Mouse (Mus musculus) urinary bladder, adult 2 months (tissue): Measurements from ENCODE around the gene Treml2. TPM values are rescaled to one million over a fixed set of nuclear protein-coding genes. Genes with fewer than 3 reads are reported as not detected.
"Not testable (repeated sequence)": the region's sequence is repeated elsewhere in the genome, so short reads cannot be mapped to it uniquely, and the experiment has no call there.

Experiments
- DNase-seq: peaks from one replicate; pipeline ENCODE4 v3.0.0; 2022; ENCODE audit warnings: low spot score
- polyA plus RNA-seq: library from polyadenylated mRNA; depleted of rRNA; stranded (reverse); fragments of >200 nt; gene quantifications from 2 replicates; pipeline ENCODE4 v1.2.3, GENCODE M21; 2012

The Treml2 gene
- polyA plus RNA-seq, 1 experiment = 0.19 TPM

DNA sequence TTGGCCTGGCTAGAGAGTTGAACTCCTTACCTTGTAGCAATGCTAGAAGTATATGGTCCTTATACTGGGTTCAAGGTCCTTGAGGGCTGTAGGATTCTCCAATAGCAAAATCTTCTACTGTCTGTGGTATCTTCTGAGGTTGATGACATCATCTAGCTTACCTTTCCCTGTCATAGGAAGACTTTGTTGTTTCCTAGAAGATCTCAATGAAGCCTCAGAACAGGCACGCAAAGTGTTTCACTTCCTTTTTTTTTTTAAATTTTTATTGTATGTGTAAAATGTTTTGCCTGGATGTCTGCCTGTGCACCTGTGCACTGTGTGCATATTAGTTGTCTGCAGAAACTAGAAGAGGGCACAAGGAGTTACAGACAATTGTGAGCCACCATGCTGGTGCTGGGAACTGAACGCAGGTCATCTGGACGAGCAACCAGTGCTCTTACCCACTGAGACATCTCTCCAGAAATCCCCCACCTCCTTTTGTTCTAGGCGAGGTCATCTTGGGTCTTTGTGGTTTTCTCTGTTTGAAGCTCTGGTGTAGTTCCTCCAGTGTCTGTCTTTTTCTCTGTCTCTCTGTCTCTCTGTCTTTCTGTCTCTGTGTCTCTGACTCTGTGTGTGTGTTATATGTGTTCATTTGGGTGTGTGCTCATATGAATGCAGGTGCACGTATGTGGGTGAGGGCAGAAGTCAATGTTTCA is 5.7 kb upstream of the Treml2 start:
- no peak for DNase-seq

DNA sequence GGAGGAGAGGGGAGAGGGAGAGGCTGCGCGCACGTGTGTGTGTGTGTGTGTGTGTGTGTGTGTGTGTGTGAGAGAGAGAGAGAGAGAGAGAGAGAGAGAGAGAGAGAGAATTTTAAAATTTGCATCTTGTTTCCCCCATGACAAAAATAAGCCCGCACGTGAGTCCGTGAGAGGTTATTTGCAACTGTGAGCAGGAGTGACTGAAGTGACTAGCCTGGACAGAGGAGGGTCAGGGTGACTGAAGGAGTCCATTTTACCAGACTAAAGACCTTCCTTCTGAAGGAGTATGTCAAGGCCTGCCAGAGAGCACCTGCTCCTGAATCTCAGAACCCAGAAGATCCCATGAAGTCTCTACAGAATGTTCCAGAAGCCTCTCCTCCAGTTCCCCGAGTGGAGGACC is 458 bp downstream of the Treml2 start:
- no peak for DNase-seq

DNA sequence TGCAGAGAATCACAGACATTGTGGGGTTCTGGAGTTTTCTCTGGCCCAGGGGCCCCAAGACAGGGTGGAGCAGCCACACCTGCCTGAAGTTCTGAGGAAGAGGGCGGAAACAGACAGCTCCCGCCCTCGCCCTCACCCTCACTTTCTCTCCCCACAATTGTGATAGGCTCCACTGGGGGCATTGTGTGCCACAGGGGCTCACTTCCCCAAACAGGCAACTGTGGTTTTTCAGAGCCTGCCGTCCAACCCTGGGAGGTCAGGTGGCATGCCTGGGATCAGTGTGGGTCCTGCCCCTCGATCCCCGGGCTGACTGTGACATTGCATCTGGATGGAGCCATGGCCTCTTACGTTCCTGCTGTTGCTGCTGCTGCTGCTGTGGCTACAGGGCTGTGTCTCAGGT is 901 bp downstream of the Treml2 start:
- DNase-seq = no peak

DNA sequence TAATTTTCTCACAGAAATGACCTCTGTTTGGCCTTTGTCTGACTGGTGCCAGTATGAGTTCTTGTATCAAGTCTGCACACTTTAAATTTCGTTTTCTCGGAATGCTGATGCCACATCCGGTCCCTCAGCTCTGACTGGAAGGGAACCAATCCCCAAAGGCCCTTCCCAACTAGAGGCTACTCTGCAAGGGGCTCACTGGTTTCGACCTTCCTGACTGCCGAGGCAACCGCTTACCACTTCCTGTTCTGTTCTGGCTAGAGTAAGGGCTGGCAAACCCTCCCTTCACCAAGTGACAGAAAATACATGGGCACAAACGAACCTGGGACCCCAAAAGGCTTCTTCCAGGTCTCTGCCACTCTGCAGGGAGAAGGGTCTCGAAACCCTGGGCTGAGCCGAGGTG is 1.6 kb downstream of the Treml2 start:
- no peak for DNase-seq

DNA sequence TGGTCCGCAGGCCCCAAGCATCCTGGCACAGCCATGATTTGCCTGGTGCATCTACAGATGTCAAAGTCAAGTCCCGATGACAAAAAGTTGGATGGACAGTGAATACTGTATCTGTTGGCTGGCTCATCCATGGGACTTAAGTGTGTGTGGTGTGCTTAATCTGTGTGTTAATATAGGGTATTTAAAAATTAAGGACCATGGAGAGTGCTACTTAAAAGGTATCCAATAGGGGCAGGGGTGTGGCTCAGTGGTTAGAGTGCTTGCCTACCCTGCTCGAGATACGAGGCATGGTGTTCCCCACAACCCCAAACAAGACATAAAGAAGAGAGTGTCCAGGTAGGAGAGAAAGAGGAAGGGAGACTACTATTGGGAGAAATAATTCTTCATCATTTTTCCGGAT is 2.5 kb downstream of the Treml2 start:
- no peak for DNase-seq

DNA sequence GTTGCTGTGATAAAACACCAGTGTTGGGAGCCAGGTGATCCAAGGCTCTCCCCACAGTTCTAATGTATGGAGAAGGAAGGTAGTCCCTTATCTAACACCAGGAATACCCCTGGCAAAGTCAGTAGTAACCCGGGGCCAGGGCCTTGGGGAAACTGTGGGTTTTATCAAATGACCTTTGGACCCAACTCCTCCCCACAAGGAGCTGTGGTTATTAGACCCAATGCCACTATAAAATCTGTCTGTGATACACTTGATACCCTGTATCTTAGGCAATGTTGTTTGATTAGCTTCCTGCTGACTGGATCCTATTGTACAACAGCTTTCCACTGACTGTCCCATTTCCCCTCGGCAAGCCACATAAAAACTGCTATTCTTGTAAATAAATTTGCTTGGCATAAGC is 12.8 kb downstream of the Treml2 start:
- no peak for DNase-seq

DNA sequence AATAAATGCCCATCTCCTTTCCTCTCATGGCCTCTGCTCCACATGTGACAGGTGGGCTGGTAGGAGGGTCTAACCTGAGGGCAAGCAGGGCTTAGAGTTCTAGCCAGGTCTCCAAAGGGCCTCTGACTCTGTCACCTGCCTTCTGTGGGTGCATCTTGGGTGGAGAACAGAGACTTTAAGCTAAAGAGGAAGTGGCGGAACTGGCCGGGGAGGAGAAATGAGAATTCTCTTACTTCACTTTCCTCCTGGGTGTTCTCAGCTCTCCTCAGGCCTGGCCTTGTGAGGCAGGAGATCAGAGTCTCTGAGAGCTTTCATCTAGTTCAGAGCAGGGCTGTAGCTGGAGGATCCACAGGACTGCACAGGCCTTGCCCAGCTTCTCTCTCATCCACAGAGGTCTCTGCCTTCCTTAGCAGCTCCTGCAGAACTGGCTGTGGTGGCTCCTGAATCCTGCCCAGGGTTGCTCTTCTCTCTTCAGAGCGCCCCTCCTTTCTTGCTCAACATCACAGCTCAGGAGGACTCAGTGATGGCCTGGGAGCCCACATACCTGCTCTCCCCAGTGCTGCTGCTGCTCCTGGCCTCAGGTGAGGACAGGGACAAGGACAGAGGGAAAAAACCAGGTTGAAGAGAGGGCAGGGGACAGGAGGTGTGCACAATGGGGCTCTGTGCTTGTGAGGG is 16.7 kb downstream of the Treml2 start, which contains the start of gene B430306N03Rik:
Gene B430306N03Rik (plus strand): TSS at position 237 of the 675 bp plus-strand sequence.
- DNase-seq = not testable (repeated sequence)

DNA sequence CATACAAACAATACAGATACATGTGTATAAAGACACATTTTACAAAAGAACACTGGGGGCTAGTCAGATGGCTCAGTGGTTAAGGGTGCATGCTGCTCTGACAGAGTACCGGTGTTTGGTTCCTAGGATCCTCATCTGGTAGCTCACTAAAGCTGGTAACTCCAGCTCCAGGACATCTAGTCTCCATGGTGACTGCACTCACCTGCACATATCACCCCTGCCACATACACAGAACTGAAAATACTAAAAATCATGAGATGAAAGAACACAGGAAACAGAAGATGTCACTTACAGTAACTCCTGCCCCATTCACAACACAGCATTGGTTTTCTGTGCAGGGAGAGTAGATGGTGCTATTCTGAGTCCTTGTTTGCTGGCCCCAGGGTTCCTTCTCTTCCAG is 19.4 kb downstream of the Treml2 start:
- DNase-seq = no peak

DNA sequence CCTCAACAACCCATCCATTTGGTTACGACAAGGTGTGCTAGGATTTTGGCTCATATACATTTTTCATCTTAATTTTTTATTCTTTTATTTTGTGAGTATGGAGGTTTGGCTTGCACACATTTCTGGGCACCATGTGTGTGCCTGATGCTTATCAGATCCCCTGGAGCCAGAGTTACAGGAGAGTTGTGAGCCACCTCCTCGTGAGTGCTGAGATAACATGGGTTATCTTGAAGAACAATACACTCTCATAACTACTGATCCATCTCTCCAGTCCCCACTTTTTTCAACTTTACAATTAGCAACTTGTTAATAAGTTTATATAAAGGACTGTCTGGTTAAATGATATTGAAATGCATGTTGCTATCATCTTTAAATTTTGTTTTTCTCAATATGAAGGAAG is 22.0 kb downstream of the Treml2 start:
- DNase-seq = no peak

DNA sequence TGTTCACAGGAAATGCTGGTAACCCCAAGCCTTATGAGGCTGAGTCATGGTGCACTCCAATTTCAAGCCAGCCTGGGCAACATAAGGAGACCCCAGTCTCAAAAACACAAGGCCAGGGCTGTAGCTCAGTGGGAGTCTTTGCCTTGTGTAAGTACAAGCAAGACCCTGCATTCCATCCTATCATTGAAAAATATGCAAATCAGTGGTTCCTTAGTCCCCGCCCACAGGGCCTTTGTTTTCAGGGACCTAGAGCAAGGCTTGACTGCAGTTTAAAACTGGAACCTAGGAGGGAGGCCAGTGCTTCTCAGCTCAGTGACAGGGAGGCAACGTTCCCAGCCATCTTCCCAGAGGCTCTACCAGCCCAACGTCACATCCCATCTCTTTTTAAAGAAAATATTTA is 23.9 kb downstream of the Treml2 start:
- DNase-seq = no peak

DNA sequence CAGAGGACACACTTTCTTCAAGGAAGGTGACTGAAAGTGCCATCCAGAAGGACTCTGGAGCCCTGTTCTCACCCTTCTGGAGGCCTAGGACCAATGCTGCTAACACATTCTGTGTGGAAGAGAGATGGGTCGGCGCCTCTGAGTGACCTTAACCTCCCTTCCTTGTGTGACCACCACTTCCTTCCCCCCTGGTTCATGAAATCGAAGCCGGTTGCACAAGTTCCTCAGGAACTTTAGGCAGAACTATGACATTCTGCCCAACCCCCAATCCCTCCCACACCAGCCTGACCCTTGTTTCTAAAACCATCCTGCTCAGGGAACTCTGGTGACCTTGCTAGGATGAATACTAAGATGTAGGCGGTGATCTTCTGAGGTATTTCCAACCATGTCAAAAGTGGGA is 25.0 kb downstream of the Treml2 start:
- DNase-seq = no peak

DNA sequence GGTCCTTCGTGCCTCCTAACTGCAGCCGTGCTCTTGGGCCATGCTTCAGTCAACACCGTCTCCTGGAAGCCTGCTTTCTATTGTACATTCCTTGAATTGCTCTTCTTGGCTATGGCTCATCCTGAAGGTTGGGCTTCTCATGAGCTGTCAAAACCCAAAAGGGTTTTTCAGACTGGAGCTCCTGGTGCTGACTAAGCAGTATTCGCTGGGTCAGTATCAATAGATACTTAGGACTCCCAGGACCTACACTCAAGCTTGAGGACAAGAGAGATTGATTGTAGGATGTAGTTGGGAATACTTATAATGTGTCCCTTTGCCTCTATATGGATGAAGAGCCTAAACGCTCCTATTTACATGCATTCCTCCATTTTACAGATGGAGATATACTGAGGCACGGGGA is 25.8 kb downstream of the Treml2 start:
- DNase-seq = no peak

DNA sequence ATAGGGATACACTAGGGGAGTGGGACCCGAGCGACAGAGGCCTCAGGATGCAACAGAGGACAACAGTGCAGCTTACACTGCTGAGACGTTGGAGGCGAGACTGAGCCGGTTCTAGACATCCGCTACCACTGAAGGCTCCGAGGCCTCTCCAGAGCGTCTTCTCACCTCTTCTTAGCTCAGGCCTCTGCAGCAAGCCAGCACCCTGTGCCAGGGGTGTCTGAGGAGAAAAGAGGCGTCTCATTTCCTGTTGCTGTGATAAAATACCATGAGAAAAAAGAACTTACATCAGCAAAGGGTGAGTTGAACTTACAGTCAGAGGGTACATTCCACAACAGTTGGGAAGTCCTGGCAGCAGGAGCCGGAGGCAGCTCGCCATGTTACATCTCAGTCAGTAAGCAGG is 26.3 kb downstream of the Treml2 start:
- no peak for DNase-seq

DNA sequence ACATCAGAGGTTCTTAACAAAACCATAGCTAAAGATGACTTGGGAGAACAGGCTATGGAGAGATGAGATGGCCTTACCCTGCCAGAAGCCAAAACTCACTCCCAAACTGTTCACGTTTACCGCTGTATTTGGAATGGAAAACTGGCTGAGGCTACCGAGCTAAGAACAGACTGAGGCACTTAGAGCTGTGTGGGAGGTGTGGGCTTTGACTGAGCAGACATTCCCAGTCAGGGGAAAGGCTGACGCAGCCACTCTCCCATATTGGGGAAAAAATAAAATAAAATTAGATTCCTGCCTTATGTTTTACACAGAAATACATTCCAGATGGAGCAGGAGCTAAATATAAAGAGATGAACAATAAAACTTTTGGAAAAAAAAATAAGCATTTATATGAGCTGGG is 27.4 kb downstream of the Treml2 start:
- no peak for DNase-seq

DNA sequence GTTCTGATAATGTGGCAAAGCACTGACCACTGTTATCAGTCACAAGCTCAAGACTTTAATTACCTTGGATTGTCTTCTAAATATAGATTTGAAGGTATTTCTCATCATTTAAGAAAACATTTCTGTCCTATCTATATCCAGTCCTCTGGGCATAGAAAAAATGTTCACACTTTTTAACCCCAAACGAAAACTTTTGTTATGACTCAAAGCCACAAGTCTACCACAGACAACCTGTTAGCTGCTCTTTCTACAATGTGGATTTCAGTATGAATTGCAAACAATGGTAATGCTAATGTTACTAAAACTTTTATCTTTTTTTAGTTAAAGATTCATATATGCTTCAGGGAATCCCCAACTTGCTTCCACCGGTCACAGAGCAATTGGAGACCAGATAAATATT is 33.2 kb downstream of the Treml2 start:
- DNase-seq = no peak

DNA sequence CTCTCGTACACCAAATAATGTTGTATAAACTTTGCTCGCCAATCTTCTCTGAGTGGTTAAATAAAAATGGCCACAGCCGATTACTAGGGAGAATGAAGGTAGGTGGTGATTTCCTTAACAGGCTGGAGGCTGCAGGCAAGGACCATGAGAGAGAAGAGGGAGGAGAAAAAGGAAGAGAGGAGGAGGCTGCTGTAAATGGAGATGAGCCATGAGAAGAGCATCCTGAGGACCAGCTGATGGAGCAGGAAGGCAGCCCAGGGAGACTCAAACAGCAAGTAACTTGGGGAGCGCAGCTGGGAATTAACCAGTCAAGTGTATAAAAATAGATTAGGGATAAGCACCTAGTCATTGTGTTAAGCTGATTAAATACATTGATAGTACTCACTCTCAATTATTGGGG is 34.9 kb downstream of the Treml2 start:
- no peak for DNase-seq

DNA sequence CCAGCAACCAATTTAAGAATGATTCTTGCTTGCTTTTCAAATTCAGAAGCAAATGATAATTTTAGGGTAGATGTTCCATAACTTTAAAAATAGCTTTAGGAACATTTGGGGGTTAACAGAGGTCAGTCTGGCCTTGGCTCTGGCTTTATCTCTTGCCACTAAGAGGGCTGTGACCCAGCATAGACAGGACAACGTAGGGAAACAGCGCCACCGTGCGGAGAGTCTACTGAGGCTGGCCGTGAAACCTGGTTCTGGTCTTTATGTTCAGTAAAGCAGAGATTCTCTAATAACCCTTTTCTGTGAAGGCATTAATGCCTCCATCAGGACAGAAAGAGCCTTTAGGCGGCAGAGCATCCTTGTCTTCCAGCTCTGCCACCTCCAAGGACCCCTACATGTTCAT is 37.6 kb downstream of the Treml2 start:
- peak; percentile 55 for DNase-seq

DNA sequence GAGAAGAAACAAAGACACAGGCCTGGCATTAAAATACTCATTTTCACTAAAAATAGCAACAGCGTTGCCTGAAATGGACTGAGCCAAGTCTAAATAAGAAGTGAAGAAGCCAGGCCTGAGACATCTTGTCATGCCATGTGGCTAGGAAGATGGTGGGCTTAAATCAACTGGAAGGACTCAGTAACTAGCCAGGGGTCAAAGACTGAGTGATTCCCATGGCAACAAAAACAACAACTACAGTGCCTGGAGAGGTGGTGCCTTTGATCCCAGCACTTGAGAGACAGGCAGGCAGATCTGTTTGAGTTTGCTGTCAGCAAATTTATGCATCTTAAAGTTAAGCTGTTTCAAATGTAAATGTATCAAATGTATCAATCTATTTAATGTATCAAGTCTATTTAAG is 41.0 kb downstream of the Treml2 start:
- DNase-seq = no peak

DNA sequence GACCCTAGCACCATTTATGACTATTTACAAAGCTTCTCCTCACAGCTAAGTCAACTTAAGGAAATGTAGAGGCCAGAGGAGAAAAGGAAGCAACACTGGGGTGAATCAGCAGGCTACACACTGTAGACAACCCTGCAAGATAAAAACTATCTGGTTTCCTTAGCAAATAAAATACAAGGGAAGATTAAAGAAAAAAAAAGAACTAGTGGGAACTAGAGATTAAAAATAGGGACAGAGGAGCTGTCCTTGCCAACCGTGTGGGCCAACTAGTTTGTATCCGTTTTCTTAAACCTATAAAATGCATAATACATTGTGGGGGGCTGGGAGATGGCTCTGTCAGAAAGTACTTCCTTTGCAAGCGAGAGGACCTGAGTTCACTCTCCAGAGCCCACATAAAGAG is 42.6 kb downstream of the Treml2 start:
- no peak for DNase-seq

DNA sequence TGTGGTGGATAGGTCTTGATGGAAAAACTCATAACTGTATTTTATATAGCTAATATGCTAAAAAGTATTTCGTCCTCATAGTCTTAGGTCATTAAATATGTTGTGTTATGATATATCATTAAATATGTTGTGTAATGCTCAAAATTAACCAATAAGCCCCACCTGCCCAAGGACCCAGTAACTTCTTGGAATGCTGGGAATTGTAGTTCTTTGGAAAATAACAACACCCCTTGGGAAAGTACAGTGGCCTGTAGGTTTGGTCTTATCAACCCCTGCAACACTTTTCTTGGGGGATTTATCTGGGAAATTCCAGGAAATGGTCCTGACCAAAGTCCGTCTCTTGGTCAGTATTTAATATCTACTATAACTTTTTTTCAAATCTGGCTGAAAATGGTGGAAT is 43.8 kb downstream of the Treml2 start:
- DNase-seq = no peak

DNA sequence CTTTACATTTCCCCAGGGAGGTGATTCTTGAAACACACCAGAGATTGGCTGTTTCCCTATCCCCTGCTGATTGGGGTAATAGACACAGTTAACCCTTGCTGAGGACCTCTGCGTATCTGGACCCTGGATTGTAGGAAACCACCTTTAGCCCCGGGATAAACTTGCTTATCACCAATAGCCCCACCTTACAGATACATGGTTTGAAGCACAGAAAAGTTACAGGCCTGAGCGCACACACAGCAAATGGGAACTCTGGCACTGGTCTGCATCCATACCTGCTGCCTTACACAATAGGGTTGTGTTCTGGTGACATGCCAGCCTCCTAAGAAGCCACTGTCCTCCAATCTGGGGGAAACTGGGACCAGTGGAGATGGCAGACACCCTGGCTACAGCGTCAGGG is 46.5 kb downstream of the Treml2 start:
- no peak for DNase-seq

DNA sequence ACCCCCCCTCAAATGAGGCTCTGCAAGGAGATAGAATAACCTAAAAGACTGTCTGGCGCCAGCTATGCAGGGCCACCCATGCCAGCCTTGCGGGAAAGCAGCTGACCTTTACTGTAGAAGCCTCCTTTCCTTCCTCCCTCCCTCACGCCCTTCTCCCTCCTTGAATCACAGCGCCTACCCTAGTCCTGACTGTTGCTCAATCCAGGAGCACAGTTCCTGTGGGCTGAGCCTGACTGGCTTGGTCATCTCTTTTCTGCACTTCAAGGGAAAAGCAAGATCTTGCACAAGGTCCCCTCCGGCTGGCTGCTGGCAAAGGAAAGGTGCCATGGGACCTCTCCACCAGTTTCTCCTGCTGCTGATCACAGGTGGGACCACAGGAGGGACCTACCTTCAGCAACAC is 46.9 kb downstream of the Treml2 start, which contains the start of gene Trem2:
Gene Trem2 (plus strand): TSS at position 171 of the 400 bp plus-strand sequence.
- DNase-seq = no peak

DNA sequence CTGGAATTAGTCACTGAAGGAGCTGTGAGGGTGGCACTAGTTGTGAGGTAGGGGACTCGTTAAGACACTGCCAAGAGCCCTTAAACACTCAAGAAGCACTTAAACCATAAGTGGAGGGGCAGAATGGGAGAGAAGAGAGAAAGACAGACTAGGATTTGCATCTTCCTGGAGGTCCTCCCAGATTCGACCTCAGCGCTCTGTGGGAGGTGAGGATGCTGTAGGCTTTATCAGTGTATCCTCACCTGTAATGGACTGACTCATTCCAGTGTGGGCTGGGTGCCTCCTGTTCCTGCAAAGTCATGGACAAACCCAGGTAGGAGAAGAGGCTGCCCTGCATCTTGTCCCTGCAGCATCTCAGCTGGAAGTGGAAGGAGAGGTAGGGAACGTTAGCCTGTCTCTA is 47.5 kb downstream of the Treml2 start:
- DNase-seq = no peak

DNA sequence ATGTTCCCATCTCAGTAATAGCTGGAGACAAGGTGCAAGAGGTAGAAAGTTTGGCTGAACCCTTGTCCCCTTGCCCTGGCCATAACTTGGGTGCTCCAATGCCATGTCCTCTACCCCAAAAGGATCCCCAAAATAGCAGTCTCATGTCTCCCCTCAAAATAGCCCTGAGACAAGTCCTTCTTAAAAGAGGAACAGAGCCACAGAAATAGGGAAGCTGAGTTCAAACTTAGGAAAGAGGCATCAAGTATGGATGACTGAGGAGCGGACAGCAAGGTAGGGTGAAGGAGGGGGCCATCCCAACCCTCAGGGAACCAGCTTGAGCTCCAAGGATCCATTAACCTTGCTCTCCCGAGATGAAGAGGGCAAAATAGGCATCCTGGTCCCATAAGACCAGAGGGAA is 48.0 kb downstream of the Treml2 start:
- no peak for DNase-seq
